In the genomic region with DNA sequence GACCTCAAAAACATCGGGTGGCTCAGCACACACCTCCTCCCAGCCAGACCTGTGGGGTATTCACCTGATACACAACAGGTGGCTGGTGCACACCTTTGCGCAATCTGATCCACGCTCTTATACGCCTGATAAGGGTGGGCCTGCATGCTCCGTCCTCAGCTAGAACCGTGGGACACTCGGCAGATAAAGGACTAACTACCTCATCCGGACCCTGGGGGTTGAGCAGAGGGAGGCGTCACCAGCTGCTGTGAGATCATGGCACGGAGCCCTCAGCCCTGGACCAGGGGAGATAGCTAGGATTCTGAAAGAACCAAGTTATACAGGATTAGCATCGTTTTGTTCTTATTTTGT, we compare ENCODE assay signal across 8 mouse cellular contexts. TPM values are rescaled to one million over a fixed set of nuclear protein-coding genes. Genes with fewer than 3 reads are reported as not detected.
A peak's percentile ranks its signal among the peaks of the same experiment; 100 is the strongest.
DNase-seq lines count a peak whose midpoint lies in the region; ATAC-seq lines count a peak whose summit lies in the region.

A gene (plus strand): TSS at position 73 of the 351 bp plus-strand sequence.

- peak; percentile 73 for DNase-seq in 416B (ENCODE audit: low read depth)
- peak; percentile 43 for DNase-seq in T-cell, adult 2 months (ENCODE audit: low spot score)
- DNase-seq in embryo, embryonic 10.5 days (ENCODE audit: low spot score) = peak; percentile 62
- peak; percentile 98 for DNase-seq in heart, adult 11 months
- DNase-seq in liver = peak; percentile 79

- H3K9ac ChIP-seq in intestine, embryonic 16.5 days (ENCODE audit: low read depth, low read length) = peak within 1 kb of the TSS; percentile 83
- H3K9ac ChIP-seq in midbrain, embryonic 15.5 days = peak within 1 kb of the TSS; percentile 75
- H3K9ac ChIP-seq in stomach, embryonic 16.5 days (ENCODE audit: low read length) = peak within 1 kb of the TSS; percentile 84

- H3K4me2 ChIP-seq in intestine, embryonic 16.5 days (ENCODE audit: low read depth, low read length) = peak within 1 kb of the TSS; percentile 72
- peak within 1 kb of the TSS; percentile 78 for H3K4me2 ChIP-seq in midbrain, embryonic 15.5 days
- peak within 1 kb of the TSS; percentile 89 for H3K4me2 ChIP-seq in stomach, embryonic 16.5 days (ENCODE audit: low read depth, low read length)

- H3K27ac ChIP-seq in intestine, embryonic 16.5 days (ENCODE audit: low read length) = peak within 1 kb of the TSS; percentile 85
- peak within 1 kb of the TSS; percentile 89 for H3K27ac ChIP-seq in midbrain, embryonic 15.5 days
- peak within 1 kb of the TSS; percentile 86 for H3K27ac ChIP-seq in stomach, embryonic 16.5 days (ENCODE audit: low read length)

- peak within 1 kb of the TSS; percentile 83 for H3K4me3 ChIP-seq in intestine, embryonic 16.5 days (ENCODE audit: low read length)
- H3K4me3 ChIP-seq in midbrain, embryonic 15.5 days = peak within 1 kb of the TSS; percentile 81
- H3K4me3 ChIP-seq in stomach, embryonic 16.5 days (replicated peaks; ENCODE audit: low read length) = peak within 1 kb of the TSS; percentile 72

- H3K9me3 ChIP-seq in intestine, embryonic 16.5 days (ENCODE audit: control insufficient read depth, low read length) = no peaks in the 10 kb centered on the region
- H3K9me3 ChIP-seq in midbrain, embryonic 15.5 days = no peaks in the 10 kb centered on the region
- H3K9me3 ChIP-seq in stomach, embryonic 16.5 days (replicated peaks; ENCODE audit: control insufficient read depth, low read length) = no peaks in the 10 kb centered on the region

- no peaks in the 10 kb centered on the region for H3K36me3 ChIP-seq in intestine, embryonic 16.5 days (ENCODE audit: control insufficient read depth, insufficient read depth, low read length)
- H3K36me3 ChIP-seq in midbrain, embryonic 15.5 days (replicated peaks) = no peaks in the 10 kb centered on the region
- H3K36me3 ChIP-seq in stomach, embryonic 16.5 days (ENCODE audit: control insufficient read depth, insufficient read depth, low read length) = no peaks in the 10 kb centered on the region

- ATAC-seq in intestine, embryonic 16.5 days = peak; percentile 24
- peak; percentile 41; the same call in 1 of the 2 replicates for ATAC-seq in midbrain, embryonic 15.5 days (replicated peaks)
- ATAC-seq in stomach, embryonic 16.5 days (ENCODE audit: insufficient read depth, low FRiP score) = peak; percentile 42; the same call in 1 of the 2 replicates

- H3K4me1 ChIP-seq in intestine, embryonic 16.5 days (ENCODE audit: control insufficient read depth, insufficient read depth, low read length) = peaks cover 14% of the 10 kb centered on the region
- peaks cover 58% of the 10 kb centered on the region for H3K4me1 ChIP-seq in midbrain, embryonic 15.5 days
- H3K4me1 ChIP-seq in stomach, embryonic 16.5 days (ENCODE audit: control insufficient read depth, insufficient read depth, low read length) = peaks cover 27% of the 10 kb centered on the region

- no peaks in the 10 kb centered on the region for H3K27me3 ChIP-seq in intestine, embryonic 16.5 days (replicated peaks; ENCODE audit: control insufficient read depth, insufficient read depth, low read length)
- no peaks in the 10 kb centered on the region for H3K27me3 ChIP-seq in midbrain, embryonic 15.5 days (replicated peaks)
- H3K27me3 ChIP-seq in stomach, embryonic 16.5 days (ENCODE audit: control insufficient read depth, insufficient read depth, low read length) = no peaks in the 10 kb centered on the region

- 1% methylated on average over 11 of the region's 11 CpGs for WGBS in intestine, embryonic 16.5 days
- WGBS in midbrain, embryonic 15.5 days = 1% methylated on average over 11 of the region's 11 CpGs
- 2% methylated on average over 11 of the region's 11 CpGs for WGBS in stomach, embryonic 16.5 days

RNA-seq across cellular contexts. Expression of the gene that starts here (rescaled TPM):
- not detected in 2 replicates for polyA plus RNA-seq in intestine, embryonic 16.5 days (2015; fragmentation: Nextera tagmentation; extraction: Ambion mirVana)
- not detected in 2 replicates for polyA plus RNA-seq in midbrain, embryonic 15.5 days (2015; fragmentation: Nextera tagmentation; extraction: Ambion mirVana)
- not detected in 2 replicates for polyA plus RNA-seq in stomach, embryonic 16.5 days (2015; fragmentation: Nextera tagmentation; extraction: Ambion mirVana)

Comparison
In these comparisons a context has a peak if more than half of its experiments do, and no peak if none do; other contexts are left out.
1. Peak in every context shown above with its lines: DNase-seq, ATAC-seq, H3K4me3 ChIP-seq and H3K27ac ChIP-seq.
2. Peak in ATAC-seq, H3K4me3 ChIP-seq, H3K27ac ChIP-seq, H3K9ac ChIP-seq and H3K4me2 ChIP-seq in intestine, embryonic 16.5 days; RNA of the gene not detected or under 1 TPM.
3. Peak in ATAC-seq, H3K4me3 ChIP-seq, H3K27ac ChIP-seq, H3K9ac ChIP-seq and H3K4me2 ChIP-seq in midbrain, embryonic 15.5 days; RNA of the gene not detected or under 1 TPM.
4. Peak in ATAC-seq, H3K4me3 ChIP-seq, H3K27ac ChIP-seq, H3K9ac ChIP-seq and H3K4me2 ChIP-seq in stomach, embryonic 16.5 days; RNA of the gene not detected or under 1 TPM.
5. DNase-seq: peak in every context shown above with its lines; median percentile 98 in heart, adult 11 months; 79 in liver; 73 in 416B; 62 in embryo, embryonic 10.5 days; 43 in T-cell, adult 2 months.